Mouse (Mus musculus): ENCODE measurements around the gene Trim9. TPM values are rescaled to one million over a fixed set of nuclear protein-coding genes. Genes with fewer than 3 reads are reported as not detected.

The Trim9 gene
- total RNA-seq, 2 experiments from 2014 or later, result 0.18 to 0.66 TPM

GRCm38 (mm10) chr12:70262271-70262953 lies 85.0 kb downstream of the Trim9 start:
- no peak for DNase-seq (ENCODE audit: low spot score in 2 of 2)

GRCm38 (mm10) chr12:70251210-70251884 lies 96.1 kb downstream of the Trim9 start:
- no peak for DNase-seq (ENCODE audit: low spot score in 2 of 2)

GRCm38 (mm10) chr12:70249616-70250157 lies 97.7 kb downstream of the Trim9 start:
- no peak for DNase-seq (ENCODE audit: low spot score in 2 of 2)

- no peak for DNase-seq (ENCODE audit: low spot score in 2 of 2)
Observed at GRCm38 (mm10) chr12:70247683-70248474, 99.5 kb downstream of the Trim9 start.

- DNase-seq (ENCODE audit: low spot score in 2 of 2), result no peak
Observed at GRCm38 (mm10) chr12:70242550-70242949, 104.9 kb downstream of the Trim9 start.

- DNase-seq (ENCODE audit: low spot score in 2 of 2), result no peak
Observed at GRCm38 (mm10) chr12:70239741-70240140, 107.7 kb downstream of the Trim9 start.

GRCm38 (mm10) chr12:70238604-70239003 lies 108.8 kb downstream of the Trim9 start:
- no peak for DNase-seq (ENCODE audit: low spot score in 2 of 2)

GRCm38 (mm10) chr12:70234938-70235484 lies 112.4 kb downstream of the Trim9 start:
- peak; percentile 38 to 69 for DNase-seq (ENCODE audit: low spot score in 2 of 2)

GRCm38 (mm10) chr12:70234411-70234810 lies 113.0 kb downstream of the Trim9 start:
- peak in 1 of 2 experiments; percentile 39 for DNase-seq (ENCODE audit: low spot score in 2 of 2)

GRCm38 (mm10) chr12:70233637-70234315 lies 113.6 kb downstream of the Trim9 start:
- DNase-seq (ENCODE audit: low spot score in 2 of 2), result no peak

- no peak for DNase-seq (ENCODE audit: low spot score in 2 of 2)
Observed at GRCm38 (mm10) chr12:70232020-70232544, 115.3 kb downstream of the Trim9 start.

- no peak for DNase-seq (ENCODE audit: low spot score in 2 of 2)
Observed at GRCm38 (mm10) chr12:70231294-70231693, 116.1 kb downstream of the Trim9 start, which contains the start of gene Pygl. Gene Pygl (minus strand): TSS chr12:70231488.

- no peak for DNase-seq (ENCODE audit: low spot score in 2 of 2)
Observed at GRCm38 (mm10) chr12:70228155-70228554, 119.3 kb downstream of the Trim9 start.

GRCm38 (mm10) chr12:70227121-70227932 lies 120.1 kb downstream of the Trim9 start:
- DNase-seq (ENCODE audit: low spot score in 2 of 2), result peak; percentile 45 to 70

GRCm38 (mm10) chr12:70226655-70227054 lies 120.8 kb downstream of the Trim9 start:
- DNase-seq (ENCODE audit: low spot score in 2 of 2), result peak in 1 of 2 experiments; percentile 19

- no peak for DNase-seq (ENCODE audit: low spot score in 2 of 2)
Observed at GRCm38 (mm10) chr12:70223331-70223730, 124.1 kb downstream of the Trim9 start.

GRCm38 (mm10) chr12:70221425-70221824 lies 126.0 kb downstream of the Trim9 start:
- DNase-seq (ENCODE audit: low spot score in 2 of 2), result no peak

- no peak for DNase-seq (ENCODE audit: low spot score in 2 of 2)
Observed at GRCm38 (mm10) chr12:70218795-70219540, 128.4 kb downstream of the Trim9 start.

Measured in gastrocnemius, postnatal 4 days (tissue).